Mouse (Mus musculus) mature B cell (primary cell): Measurements from ENCODE around the gene Hnrnpdl.

Source experiments
- in situ Hi-C: fragments of 300-500 bp; cut with MboI; formaldehyde crosslinking; loops from 2 replicates; pipeline ENCODE4 v1.14.3; 2019

Gene Hnrnpdl

GRCm38 (mm10) chr5:100039602-100040142, at the start of gene Hnrnpdl, which contains the start of gene Enoph1:
Gene Hnrnpdl (minus strand): TSS chr5:100039664.
Gene Enoph1 (plus strand): TSS chr5:100039985.
- in situ Hi-C loops, result loop anchor here (5.0 to 25.0 kb wide), 2 partner anchors 57 to 827 kb away; no protein-coding TSS in a partner anchor

GRCm38 (mm10) chr5:100085097-100085496, 45.6 kb upstream of the Hnrnpdl start:
- in situ Hi-C loops, result no loop called here

- in situ Hi-C loops, result no loop called here
Measured at GRCm38 (mm10) chr5:100083953-100084562, 44.6 kb upstream of the Hnrnpdl start.

GRCm38 (mm10) chr5:100082006-100082405, 42.5 kb upstream of the Hnrnpdl start:
- in situ Hi-C loops, result no loop called here

GRCm38 (mm10) chr5:100079931-100080275, 40.4 kb upstream of the Hnrnpdl start:
- in situ Hi-C loops, result no loop called here

- in situ Hi-C loops, result no loop called here
Measured at GRCm38 (mm10) chr5:100079040-100079930, 39.8 kb upstream of the Hnrnpdl start.

- in situ Hi-C loops, result loop anchor here (25.0 kb wide), 1 partner anchor 163 kb away; no protein-coding TSS in a partner anchor
Measured at GRCm38 (mm10) chr5:100074571-100074970, 35.1 kb upstream of the Hnrnpdl start.

GRCm38 (mm10) chr5:100072557-100072956, 33.1 kb upstream of the Hnrnpdl start:
- in situ Hi-C loops, result loop anchor here (25.0 kb wide), 1 partner anchor 165 kb away; no protein-coding TSS in a partner anchor

- in situ Hi-C loops, result loop anchor here (25.0 kb wide), 1 partner anchor 166 kb away; no protein-coding TSS in a partner anchor
Measured at GRCm38 (mm10) chr5:100071541-100071940, 32.1 kb upstream of the Hnrnpdl start.

- in situ Hi-C loops, result loop anchor here (25.0 kb wide), 1 partner anchor 167 kb away; no protein-coding TSS in a partner anchor
Measured at GRCm38 (mm10) chr5:100070255-100070654, 30.8 kb upstream of the Hnrnpdl start.

GRCm38 (mm10) chr5:100069526-100069925, 30.1 kb upstream of the Hnrnpdl start:
- in situ Hi-C loops, result loop anchor here (25.0 kb wide), 1 partner anchor 168 kb away; no protein-coding TSS in a partner anchor

- in situ Hi-C loops, result loop anchor here (25.0 kb wide), 1 partner anchor 170 kb away; no protein-coding TSS in a partner anchor
Measured at GRCm38 (mm10) chr5:100067579-100067978, 28.1 kb upstream of the Hnrnpdl start.

- in situ Hi-C loops, result loop anchor here (25.0 kb wide), 1 partner anchor 176 kb away; no protein-coding TSS in a partner anchor
Measured at GRCm38 (mm10) chr5:100060876-100061275, 21.4 kb upstream of the Hnrnpdl start.

- in situ Hi-C loops, result loop anchor here (25.0 kb wide), 1 partner anchor 178 kb away; no protein-coding TSS in a partner anchor
Measured at GRCm38 (mm10) chr5:100059326-100059725, 19.9 kb upstream of the Hnrnpdl start.

- in situ Hi-C loops, result loop anchor here (25.0 kb wide), 1 partner anchor 179 kb away; no protein-coding TSS in a partner anchor
Measured at GRCm38 (mm10) chr5:100058729-100059128, 19.3 kb upstream of the Hnrnpdl start.

GRCm38 (mm10) chr5:100057461-100058209, 18.2 kb upstream of the Hnrnpdl start:
- in situ Hi-C loops, result loop anchor here (25.0 kb wide), 1 partner anchor 180 kb away; no protein-coding TSS in a partner anchor

- in situ Hi-C loops, result loop anchor here (25.0 kb wide), 1 partner anchor 181 kb away; no protein-coding TSS in a partner anchor
Measured at GRCm38 (mm10) chr5:100055866-100056369, 16.5 kb upstream of the Hnrnpdl start.

GRCm38 (mm10) chr5:100054807-100055547, 15.5 kb upstream of the Hnrnpdl start:
- in situ Hi-C loops, result loop anchor here (25.0 kb wide), 1 partner anchor 182 kb away; no protein-coding TSS in a partner anchor

- in situ Hi-C loops, result loop anchor here (25.0 kb wide), 1 partner anchor 185 kb away; no protein-coding TSS in a partner anchor
Measured at GRCm38 (mm10) chr5:100052728-100053127, 13.3 kb upstream of the Hnrnpdl start.

- in situ Hi-C loops, result loop anchor here (25.0 kb wide), 2 partner anchors 187 to 838 kb away; no protein-coding TSS in a partner anchor
Measured at GRCm38 (mm10) chr5:100049904-100050303, 10.4 kb upstream of the Hnrnpdl start.
